Mouse (Mus musculus) adipose tissue, adult 10 weeks (tissue): ENCODE results near the gene Mtmr1. TPM values are rescaled to one million over a fixed set of nuclear protein-coding genes. Genes with fewer than 3 reads are reported as not detected.

Experiments
- polyA plus RNA-seq: library from polyadenylated mRNA; stranded (reverse); fragments of 350-450 nt; fragmentation: Illumina TruSeq; extraction: RNeasy Lipid Tissue Mini Kit (QIAGEN cat#74804); gene quantifications from one replicate; pipeline ENCODE4 v1.2.3, GENCODE M21; 2014; ENCODE audit warnings: low read depth, low replicate concordance

Gene Mtmr1
- polyA plus RNA-seq, result 19.0 TPM

DNA sequence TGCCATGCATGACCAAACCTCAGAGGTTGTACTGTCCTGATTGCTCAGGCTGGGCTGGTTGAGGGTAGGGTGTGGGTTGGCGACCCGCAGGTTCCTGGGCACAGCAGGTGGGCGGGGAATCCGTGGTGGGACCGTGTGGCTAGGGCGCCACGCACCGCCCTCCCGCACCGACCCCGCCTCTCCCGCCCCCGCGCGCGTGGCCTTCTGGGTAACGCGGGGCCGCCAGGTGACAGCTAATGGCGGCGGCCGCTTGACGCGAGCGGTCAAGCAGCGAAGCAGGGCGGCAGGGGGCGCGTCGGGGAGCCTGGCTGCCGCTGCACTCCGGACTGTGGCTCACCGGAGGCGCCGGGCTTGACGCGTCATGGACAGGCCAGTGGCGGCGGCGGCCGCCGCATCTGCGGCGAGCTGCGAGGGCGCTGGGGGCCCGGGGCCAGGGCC, at the start of gene Mtmr1:
TSS of gene Mtmr1 (plus strand) at position 207 of the 438 bp plus-strand sequence.

Other genes starting within 250 kb of the Mtmr1 start
- 7.9 TPM for gene Mtm1, start 154.0 kb upstream of the Mtmr1 start, polyA plus RNA-seq
- gene Cd99l2, start 128.1 kb downstream of the Mtmr1 start, polyA plus RNA-seq, result 39.0 TPM
- 167 TPM for gene Hmgb3, start 191.2 kb downstream of the Mtmr1 start, polyA plus RNA-seq